Mouse (Mus musculus) neural tube, embryonic 12.5 days (tissue): Measurements from ENCODE around the gene Rab7b. TPM values are rescaled to one million over a fixed set of nuclear protein-coding genes. Genes with fewer than 3 reads are reported as not detected.

Experiments used
- ATAC-seq: fragments of 200-750 bp; cut with Nextera tagmentation; 2 replicates; pipeline ENCODE4 v1.8.0; 2017; ENCODE audit warnings: low read depth, mild to moderate bottlenecking, moderate TSS enrichment, moderate library complexity; ENCODE audit not compliant: low FRiP score
- H3K27ac ChIP-seq: fragments of 300-500 bp; sonication (generic); 2 replicates; pipeline ENCODE4 v1.5.1; 2016
- H3K27me3 ChIP-seq: fragments of 300-500 bp; sonication (generic); replicated peaks from 2 replicates; pipeline ENCODE4 v1.6.1; 2016; ENCODE audit warnings: mild to moderate bottlenecking
- H3K36me3 ChIP-seq: fragments of 300-500 bp; sonication (generic); 2 replicates; pipeline ENCODE4 v1.6.1; 2016; ENCODE audit warnings: mild to moderate bottlenecking
- H3K4me1 ChIP-seq: fragments of 300-500 bp; sonication (generic); 2 replicates; pipeline ENCODE4 v1.6.1; 2016
- H3K4me2 ChIP-seq: fragments of 300-500 bp; sonication (generic); replicated peaks from 2 replicates; pipeline ENCODE4 v1.6.1; 2016; ENCODE audit warnings: mild to moderate bottlenecking
- H3K4me3 ChIP-seq: fragments of 300-500 bp; sonication (generic); 2 replicates; pipeline ENCODE4 v1.5.1; 2016
- H3K9ac ChIP-seq: fragments of 300-500 bp; sonication (generic); 2 replicates; pipeline ENCODE4 v1.6.1; 2016; ENCODE audit warnings: mild to moderate bottlenecking
- H3K9me3 ChIP-seq: fragments of 300-500 bp; sonication (generic); 2 replicates; pipeline ENCODE4 v1.6.1; 2016; ENCODE audit warnings: mild to moderate bottlenecking
- WGBS: fragments of 180-500 bp; shearing (Covaris S2); methylation state at CpG from one replicate; pipeline ENCODE4 v1.1.7; 2016; 5-methylcytosine and 5-hydroxymethylcytosine counted together
- polyA plus RNA-seq: library from polyadenylated mRNA; unstranded; fragments of >200 nt; fragmentation: Nextera tagmentation; extraction: Ambion mirVana; gene quantifications from 2 replicates; pipeline ENCODE4 v1.2.1, GENCODE M21; 2016

Gene Rab7b
- polyA plus RNA-seq, 1 experiment from 2014 or later, result 1.3 TPM

- Histone ChIP-seq H3K36me3 (no peaks in the 10 kb centered on the region), H3K9ac (no peak overlapping the region), H3K27ac (no peak overlapping the region), H3K4me2 (no peak overlapping the region), H3K27me3 (no peaks in the 10 kb centered on the region), H3K9me3 (no peaks in the 10 kb centered on the region), H3K4me1 (no peaks in the 10 kb centered on the region), H3K4me3 (no peak overlapping the region)
- WGBS, result 79% methylated on average over 2 of the region's 2 CpGs
- no peak for ATAC-seq
These were observed 60.1 kb downstream of the Rab7b start for GRCm38 (mm10) chr1:131748636-131749035.

DNA sequence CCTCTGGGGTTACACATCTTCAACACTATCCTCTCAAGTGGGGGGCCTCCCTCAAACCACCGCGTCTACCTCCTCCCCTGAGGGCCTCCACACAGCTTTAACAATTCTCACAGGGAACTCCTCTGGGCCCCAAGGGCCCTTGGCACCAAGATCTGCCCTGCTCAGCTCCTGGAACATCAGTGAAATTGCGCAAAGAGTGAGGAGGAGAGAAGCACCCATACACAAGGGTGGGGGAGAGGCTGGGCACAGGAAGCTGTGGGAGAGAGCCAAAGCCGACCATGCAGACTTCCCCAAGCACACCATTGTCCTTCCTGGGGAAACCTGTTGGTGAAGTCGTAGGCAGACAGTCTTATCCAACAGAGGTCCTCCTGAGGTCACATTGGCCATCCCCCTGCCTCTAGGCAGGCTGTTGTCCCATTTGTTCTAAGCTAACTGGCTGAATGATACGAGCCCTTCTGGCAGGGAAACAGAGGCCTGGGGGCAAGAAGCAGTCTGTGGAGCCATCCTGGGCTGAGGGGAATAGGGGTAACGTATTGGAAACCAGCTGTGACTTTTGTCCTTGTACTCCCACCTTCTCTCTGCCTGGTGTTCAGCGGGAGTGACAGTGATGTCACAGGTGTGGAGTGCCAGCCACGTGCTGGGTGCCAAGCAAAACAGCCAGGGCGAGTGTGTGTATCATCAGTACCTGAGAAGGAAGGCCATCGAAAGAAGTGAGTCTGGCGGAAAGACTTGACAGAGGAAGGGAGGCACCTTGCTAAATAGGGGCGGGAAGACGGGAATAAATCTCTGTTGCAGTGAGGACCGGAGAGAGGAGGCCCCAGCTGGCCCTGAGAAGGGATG is 61.4 kb downstream of the Rab7b start:
- ATAC-seq, result no peak
- no peaks in the 10 kb centered on the region for H3K36me3 ChIP-seq
- no peaks in the 10 kb centered on the region for H3K9me3 ChIP-seq
- H3K27me3 ChIP-seq, result no peaks in the 10 kb centered on the region
- H3K9ac ChIP-seq, result no peak overlapping the region
- 77% methylated on average over 15 of the region's 15 CpGs for WGBS
- H3K4me1 ChIP-seq, result no peaks in the 10 kb centered on the region
- no peak overlapping the region for H3K4me2 ChIP-seq
- H3K4me3 ChIP-seq, result no peak overlapping the region
- H3K27ac ChIP-seq, result no peak overlapping the region

GRCm38 (mm10) chr1:131751181-131751890 is 62.8 kb downstream of the Rab7b start:
- H3K36me3 ChIP-seq, result no peaks in the 10 kb centered on the region
- H3K27me3 ChIP-seq, result no peaks in the 10 kb centered on the region
- no peak overlapping the region for H3K4me2 ChIP-seq
- H3K9ac ChIP-seq, result no peak overlapping the region
- no peak overlapping the region for H3K4me3 ChIP-seq
- WGBS, result 83% methylated on average over 3 of the region's 3 CpGs
- ATAC-seq, result no peak
- no peaks in the 10 kb centered on the region for H3K9me3 ChIP-seq
- no peaks in the 10 kb centered on the region for H3K4me1 ChIP-seq
- no peak overlapping the region for H3K27ac ChIP-seq

DNA sequence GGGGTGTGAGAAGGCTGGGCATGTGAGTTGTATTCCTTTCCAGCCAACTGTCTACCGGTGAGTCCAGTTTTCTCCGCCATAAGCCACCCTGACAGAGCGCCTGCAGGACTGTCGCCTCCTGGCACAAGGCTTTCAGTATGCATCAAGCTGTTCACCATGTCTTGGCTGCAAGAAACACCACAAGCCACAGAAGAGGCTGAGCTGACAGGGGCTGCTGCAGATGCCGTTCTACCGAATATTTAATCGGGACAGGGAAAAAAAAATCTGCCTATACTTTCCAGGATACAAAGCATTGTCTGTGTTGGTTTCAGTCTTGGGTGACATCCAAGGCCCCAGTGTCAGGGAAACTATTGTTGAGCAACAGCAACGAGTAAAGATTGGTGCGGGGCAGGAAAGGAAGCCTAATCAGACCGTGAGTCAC is 63.4 kb downstream of the Rab7b start:
- no peak for ATAC-seq
- Histone ChIP-seq H3K4me3 (no peak overlapping the region), H3K27me3 (no peaks in the 10 kb centered on the region)

GRCm38 (mm10) chr1:131754212-131754829 is 65.8 kb downstream of the Rab7b start:
- H3K4me2 ChIP-seq, result no peak overlapping the region
- H3K4me1 ChIP-seq, result 0 out of 2 replicates have a peak, but pooled peaks cover 5% of the 10 kb centered on the region
- no peak overlapping the region for H3K9ac ChIP-seq
- H3K27me3 ChIP-seq, result no peaks in the 10 kb centered on the region
- no peak for ATAC-seq
- H3K9me3 ChIP-seq, result no peaks in the 10 kb centered on the region
- H3K4me3 ChIP-seq, result no peak overlapping the region
- no peak overlapping the region for H3K27ac ChIP-seq
- no peaks in the 10 kb centered on the region for H3K36me3 ChIP-seq
- 86% methylated on average over 3 of the region's 3 CpGs for WGBS

More for the DNA sequence above, 63.4 kb downstream of the Rab7b start:
- no peak overlapping the region for H3K4me2 ChIP-seq
- H3K36me3 ChIP-seq, result no peaks in the 10 kb centered on the region
- WGBS, result 72% methylated on average over 10 of the region's 10 CpGs
- H3K4me1 ChIP-seq, result no peaks in the 10 kb centered on the region
- H3K9me3 ChIP-seq, result no peaks in the 10 kb centered on the region
- no peak overlapping the region for H3K9ac ChIP-seq
- H3K27ac ChIP-seq, result no peak overlapping the region

GRCm38 (mm10) chr1:131754916-131755315 is 66.4 kb downstream of the Rab7b start:
- Histone ChIP-seq H3K4me3 (no peak overlapping the region), H3K27ac (no peak overlapping the region), H3K4me2 (no peak overlapping the region), H3K9ac (no peak overlapping the region), H3K9me3 (no peaks in the 10 kb centered on the region), H3K4me1 (0 out of 2 replicates have a peak, but pooled peaks cover 5% of the 10 kb centered on the region), H3K36me3 (no peaks in the 10 kb centered on the region), H3K27me3 (no peaks in the 10 kb centered on the region)
- no peak for ATAC-seq
- 94% methylated on average over 4 of the region's 4 CpGs for WGBS

DNA sequence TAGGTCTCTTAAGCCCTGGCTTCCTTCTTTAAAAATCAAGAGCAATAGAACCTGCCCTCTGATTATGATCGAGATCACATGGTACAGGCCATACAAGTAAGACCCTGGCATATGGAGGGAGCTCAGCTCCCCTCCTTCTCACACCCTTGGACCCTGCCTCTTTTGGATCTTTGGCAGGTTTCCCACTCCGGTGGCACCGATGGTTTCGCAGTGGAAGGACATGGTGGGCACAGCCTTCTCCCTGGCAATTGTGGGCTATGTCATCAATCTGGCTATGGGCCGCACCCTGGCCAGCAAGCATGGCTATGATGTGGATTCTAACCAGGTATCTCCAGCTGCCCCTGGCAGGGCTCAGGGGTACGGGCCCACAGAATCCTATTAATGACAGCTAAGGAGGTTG is 68.7 kb downstream of the Rab7b start:
- no peak for ATAC-seq
- no peaks in the 10 kb centered on the region for H3K27me3 ChIP-seq
- no peak overlapping the region for H3K4me3 ChIP-seq
- no peaks in the 10 kb centered on the region for H3K9me3 ChIP-seq
- 91% methylated on average over 6 of the region's 6 CpGs for WGBS
- no peaks in the 10 kb centered on the region for H3K36me3 ChIP-seq
- H3K9ac ChIP-seq, result no peak overlapping the region
- no peak overlapping the region for H3K4me2 ChIP-seq
- 0 out of 2 replicates have a peak, but pooled peaks cover 5% of the 10 kb centered on the region for H3K4me1 ChIP-seq
- no peak overlapping the region for H3K27ac ChIP-seq

- no peak overlapping the region for H3K4me3 ChIP-seq
- H3K9ac ChIP-seq, result no peak overlapping the region
- no peaks in the 10 kb centered on the region for H3K36me3 ChIP-seq
- ATAC-seq, result no peak
- H3K4me2 ChIP-seq, result no peak overlapping the region
- 0 out of 2 replicates have a peak, but pooled peaks cover 5% of the 10 kb centered on the region for H3K4me1 ChIP-seq
- no peaks in the 10 kb centered on the region for H3K9me3 ChIP-seq
- 63% methylated on average over 7 of the region's 7 CpGs for WGBS
- H3K27me3 ChIP-seq, result no peaks in the 10 kb centered on the region
- H3K27ac ChIP-seq, result no peak overlapping the region
These were observed 70.3 kb downstream of the Rab7b start for GRCm38 (mm10) chr1:131758796-131759195.

GRCm38 (mm10) chr1:131759667-131760427 is 71.4 kb downstream of the Rab7b start:
- ATAC-seq, result no peak

GRCm38 (mm10) chr1:131760428-131760820 is 71.9 kb downstream of the Rab7b start:
- Histone ChIP-seq H3K27ac (no peak overlapping the region), H3K9ac (no peak overlapping the region), H3K36me3 (no peaks in the 10 kb centered on the region), H3K27me3 (no peaks in the 10 kb centered on the region), H3K4me3 (no peak overlapping the region), H3K4me2 (no peak overlapping the region), H3K9me3 (no peaks in the 10 kb centered on the region), H3K4me1 (0 out of 2 replicates have a peak, but pooled peaks cover 5% of the 10 kb centered on the region)
- no peak for ATAC-seq
- 92% methylated on average over 3 of the region's 3 CpGs for WGBS

More at GRCm38 (mm10) chr1:131759667-131760427, 71.4 kb downstream of the Rab7b start:
- H3K27ac ChIP-seq, result no peak overlapping the region
- H3K27me3 ChIP-seq, result no peaks in the 10 kb centered on the region
- H3K9me3 ChIP-seq, result no peaks in the 10 kb centered on the region
- no peaks in the 10 kb centered on the region for H3K36me3 ChIP-seq
- H3K4me3 ChIP-seq, result no peak overlapping the region
- H3K4me1 ChIP-seq, result 0 out of 2 replicates have a peak, but pooled peaks cover 5% of the 10 kb centered on the region
- WGBS, result 72% methylated on average over 9 of the region's 9 CpGs
- H3K4me2 ChIP-seq, result no peak overlapping the region
- H3K9ac ChIP-seq, result no peak overlapping the region

DNA sequence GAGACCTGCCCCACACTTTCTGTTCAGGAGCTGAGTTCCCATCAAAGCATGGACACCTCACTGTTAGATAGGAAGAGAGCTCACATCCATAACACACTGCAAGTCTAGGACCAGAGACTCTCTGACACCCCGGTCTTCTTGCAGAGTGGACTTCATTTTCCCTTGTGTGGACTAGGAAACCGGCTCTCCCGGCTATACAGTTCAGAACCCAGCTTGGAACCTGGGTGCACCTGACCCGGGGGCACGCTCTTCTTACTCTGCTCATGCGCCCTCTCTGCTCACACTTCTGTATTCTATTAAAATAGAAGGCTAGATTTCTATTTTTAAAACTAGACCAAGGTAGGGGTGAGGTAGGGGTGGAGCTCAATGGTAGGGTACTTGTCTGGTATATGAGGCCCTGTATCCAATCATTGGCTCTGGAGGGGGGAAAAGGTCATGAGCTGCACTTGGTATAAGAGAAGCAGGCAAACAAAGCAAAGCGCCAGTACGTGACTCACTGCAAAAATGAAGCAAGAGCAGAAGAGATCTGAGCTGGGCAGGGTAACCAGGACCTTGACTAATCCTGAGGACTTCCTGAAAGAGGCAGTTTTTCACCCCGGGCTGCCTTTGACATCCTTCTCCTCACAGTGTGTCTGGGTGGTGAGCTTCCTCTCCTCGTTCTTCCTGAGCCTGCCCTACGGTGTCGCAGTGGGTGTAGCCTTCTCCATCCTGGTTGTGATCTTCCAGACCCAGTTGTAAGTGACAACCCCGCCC is 72.8 kb downstream of the Rab7b start:
- no peak overlapping the region for H3K4me3 ChIP-seq
- H3K4me1 ChIP-seq, result 0 out of 2 replicates have a peak, but pooled peaks cover 5% of the 10 kb centered on the region
- WGBS, result 84% methylated on average over 13 of the region's 13 CpGs
- H3K4me2 ChIP-seq, result no peak overlapping the region
- no peaks in the 10 kb centered on the region for H3K27me3 ChIP-seq
- no peaks in the 10 kb centered on the region for H3K36me3 ChIP-seq
- H3K9me3 ChIP-seq, result no peaks in the 10 kb centered on the region
- no peak overlapping the region for H3K27ac ChIP-seq
- H3K9ac ChIP-seq, result no peak overlapping the region
- no peak for ATAC-seq
